Comparison of ENCODE assay signal across 21 mouse cellular contexts in genomic region chr3:97587656-97588055, GRCm38 (mm10). TPM values are rescaled to one million over a fixed set of nuclear protein-coding genes. Genes with fewer than 3 reads are reported as not detected.
DNase-seq lines count a peak whose midpoint lies in the region; ATAC-seq and TF ChIP-seq lines count a peak whose summit lies in the region.
"Had no signal": no experiment of that assay in that cellular context is flagged by ENCODE, and none has a peak within 500 bp of the region (broad histone marks: within the 10 kb centered on the region; RNA-seq: fewer than 3 reads in every experiment).

No protein-coding gene starts in this region.

- peak; percentile 12 for DNase-seq in lung, embryonic 14.5 days
- DNase-seq in lung, postnatal 4 days: no peak
- DNase-seq in urinary bladder, adult 18-20 months (ENCODE audit: low spot score in 2 of 2): peak; percentile 46 to 75
- DNase-seq in urinary bladder, adult 2 months (ENCODE audit: low spot score): no peak
- peak; percentile 7 for DNase-seq in embryo, embryonic 11 days
- peak; percentile 11 for DNase-seq in mesoderm, embryonic 11.5 days (ENCODE audit: low read depth, low spot score)
- DNase-seq in midbrain, embryonic 10.5 days (ENCODE audit: low spot score): no peak
- DNase-seq in frontal cortex, postnatal 25 days (ENCODE audit: low spot score in 2 of 2): no peak
- DNase-seq: adrenal gland, adult 2 months; adrenal gland, postnatal 25 days; cerebellum, adult 2 months; cerebellum, postnatal 10 days; forebrain, postnatal 0 days; gastrocnemius, adult 2 months; gastrocnemius, postnatal 25 days; heart, adult 11 months; heart, postnatal 36 days had no signal

- H3K9me3 ChIP-seq in lung, embryonic 14.5 days (ENCODE audit: low read depth, low read length): no peaks in the 10 kb centered on the region
- no peaks in the 10 kb centered on the region for H3K9me3 ChIP-seq in midbrain, embryonic 10.5 days (replicated peaks)
- H3K9me3 ChIP-seq: embryonic facial prominence, embryonic 10.5 days; forebrain, embryonic 13.5 days; heart, embryonic 13.5 days; hindbrain, embryonic 12.5 days had no signal

- H3K4me1 ChIP-seq in lung, embryonic 14.5 days (ENCODE audit: insufficient read depth): no peaks in the 10 kb centered on the region
- 0 out of 2 replicates have a peak, but pooled peaks cover 5% of the 10 kb centered on the region for H3K4me1 ChIP-seq in midbrain, embryonic 10.5 days
- H3K4me1 ChIP-seq: embryonic facial prominence, embryonic 10.5 days; forebrain, embryonic 13.5 days; heart, embryonic 13.5 days had no signal

- TF ChIP-seq CTCF in lung, embryonic 14.5 days (IDR thresholded peaks at IDR 0.05; ENCODE audit: low read depth): no peak

- no peak overlapping the region for H3K27ac ChIP-seq in lung, embryonic 14.5 days (ENCODE audit: low read depth)
- no peak overlapping the region for H3K27ac ChIP-seq in midbrain, embryonic 10.5 days (replicated peaks)
- H3K27ac ChIP-seq: embryonic facial prominence, embryonic 10.5 days; forebrain, embryonic 13.5 days; gastrocnemius, adult 2 months; heart, embryonic 13.5 days; hindbrain, embryonic 12.5 days had no signal

- peaks cover 27% of the 10 kb centered on the region for H3K36me3 ChIP-seq in lung, embryonic 14.5 days (ENCODE audit: insufficient read depth)
- peaks cover 56% of the 10 kb centered on the region for H3K36me3 ChIP-seq in midbrain, embryonic 10.5 days

- no peak overlapping the region for H3K4me2 ChIP-seq in lung, embryonic 14.5 days
- H3K4me2 ChIP-seq: forebrain, embryonic 13.5 days; heart, embryonic 13.5 days; hindbrain, embryonic 12.5 days had no signal

- H3K9ac ChIP-seq in lung, embryonic 14.5 days: no peak overlapping the region
- H3K9ac ChIP-seq: forebrain, embryonic 13.5 days; forebrain, postnatal 0 days; heart, embryonic 13.5 days; hindbrain, embryonic 12.5 days had no signal

- 46% methylated on average over 9 of the region's 9 CpGs for WGBS in lung, embryonic 14.5 days
- 87% methylated on average over 9 of the region's 9 CpGs for WGBS in midbrain, embryonic 10.5 days

- ATAC-seq in lung, embryonic 14.5 days (ENCODE audit: insufficient read depth): no peak
- ATAC-seq: forebrain, embryonic 13.5 days; forebrain, postnatal 0 days had no signal

- no peak overlapping the region for H3K4me3 ChIP-seq in lung, embryonic 14.5 days (ENCODE audit: low read depth, low read length)
- H3K4me3 ChIP-seq in midbrain, embryonic 10.5 days: no peak overlapping the region
- H3K4me3 ChIP-seq: embryonic facial prominence, embryonic 10.5 days; forebrain, embryonic 13.5 days; gastrocnemius, adult 2 months; heart, embryonic 13.5 days; hindbrain, embryonic 12.5 days had no signal

- H3K27me3 ChIP-seq in lung, embryonic 14.5 days (ENCODE audit: insufficient read depth, low read length): no peaks in the 10 kb centered on the region
- no peaks in the 10 kb centered on the region for H3K27me3 ChIP-seq in midbrain, embryonic 10.5 days (ENCODE audit: low read depth, poor library complexity, severe bottlenecking)
- H3K27me3 ChIP-seq: forebrain, embryonic 13.5 days; heart, embryonic 13.5 days; hindbrain, embryonic 12.5 days had no signal

RNA-seq across cellular contexts. Expression of gene Chd1l, which starts 22.3 kb away (rescaled TPM):
- 16.5 and 16.6 TPM in 2 replicates for polyA plus RNA-seq in lung, embryonic 14.5 days (2014; fragmentation: Nextera tagmentation; extraction: Ambion mirVana)
- polyA plus RNA-seq in urinary bladder, adult 2 months (2012; rRNA removed): 27.7 and 33.0 TPM in 2 replicates
- 22.6 and 23.3 TPM in 2 replicates for polyA plus RNA-seq in midbrain, embryonic 10.5 days (2016; fragmentation: Nextera tagmentation; extraction: Ambion mirVana)

RNA-seq across cellular contexts. Expression of gene Fmo5, which starts 40.9 kb away (rescaled TPM):
- polyA plus RNA-seq in lung, embryonic 14.5 days (2014; fragmentation: Nextera tagmentation; extraction: Ambion mirVana): 1.2 and 1.4 TPM in 2 replicates
- polyA plus RNA-seq in urinary bladder, adult 2 months (2012; rRNA removed): 1,034 and 1,245 TPM in 2 replicates
- polyA plus RNA-seq in midbrain, embryonic 10.5 days (2016; fragmentation: Nextera tagmentation; extraction: Ambion mirVana): 0.62 and 0.67 TPM in 2 replicates

Comparison
In these comparisons a context has a peak if more than half of its experiments do, and no peak if none do; other contexts are left out.
1. DNase-seq: peak in lung, embryonic 14.5 days (single experiment), urinary bladder, adult 18-20 months (2 of 2), embryo, embryonic 11 days (single experiment) and mesoderm, embryonic 11.5 days (single experiment); none in lung, postnatal 4 days (0 of 2), urinary bladder, adult 2 months (single experiment), midbrain, embryonic 10.5 days (single experiment) and frontal cortex, postnatal 25 days (0 of 2).
2. RNA of gene Fmo5, which starts 40.9 kb away (polyA plus RNA-seq): 1,034 to 1,245 TPM in urinary bladder, adult 2 months; 1.2 to 1.4 TPM in lung, embryonic 14.5 days and 0.62 to 0.67 TPM in midbrain, embryonic 10.5 days; every median in the first group is over 100 times any median in the second.